Mouse (Mus musculus): ENCODE results near the gene Tas2r135. TPM values are rescaled to one million over a fixed set of nuclear protein-coding genes. Genes with fewer than 3 reads are reported as not detected.
A peak's percentile ranks its signal among the peaks of the same experiment; 100 is the strongest.

The Tas2r135 gene
- polyA plus RNA-seq, 1 experiment = not detected

DNA sequence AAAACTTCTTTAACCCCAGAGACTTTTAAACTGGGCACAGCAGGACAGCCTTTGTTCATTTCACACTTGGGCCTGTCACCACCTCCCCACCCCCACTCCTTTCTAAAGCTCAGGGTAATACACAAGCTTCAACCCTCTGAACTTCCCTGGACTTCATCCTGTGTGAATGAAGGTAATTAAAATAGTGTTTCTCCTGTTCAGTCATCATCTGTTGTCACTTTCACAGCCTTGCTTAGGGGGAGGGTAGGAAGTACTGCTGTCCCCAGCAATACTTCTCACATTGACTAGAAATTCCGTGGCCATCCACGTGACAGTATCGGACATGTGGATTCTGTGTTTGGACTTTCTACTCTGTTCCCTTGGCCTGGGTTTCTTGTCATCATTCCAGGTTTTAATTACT, 35.4 kb upstream of the Tas2r135 start:
- Histone ChIP-seq H3K36me3 (ENCODE audit: control insufficient read depth, insufficient read depth, low read length) (no peaks in the 10 kb centered on the region), H3K4me1 (ENCODE audit: control insufficient read depth, insufficient read depth, low read length) (peaks cover 10% of the 10 kb centered on the region), H3K27ac (ENCODE audit: control insufficient read depth, insufficient read depth, low read depth, low read length) (no peak overlapping the region), H3K4me3 (ENCODE audit: control insufficient read depth, low read depth, low read length) (no peak overlapping the region), H3K27me3 (ENCODE audit: control insufficient read depth, insufficient read depth, low read length) (no peaks in the 10 kb centered on the region)
- no peak for TF ChIP-seq POLR2A (IDR thresholded peaks at IDR 0.05; ENCODE audit: control insufficient read depth, low read depth, low read length)
- TF ChIP-seq CTCF (IDR thresholded peaks at IDR 0.05; ENCODE audit: control insufficient read depth, insufficient read depth, insufficient replicate concordance, low read depth, low read length) = no peak

DNA sequence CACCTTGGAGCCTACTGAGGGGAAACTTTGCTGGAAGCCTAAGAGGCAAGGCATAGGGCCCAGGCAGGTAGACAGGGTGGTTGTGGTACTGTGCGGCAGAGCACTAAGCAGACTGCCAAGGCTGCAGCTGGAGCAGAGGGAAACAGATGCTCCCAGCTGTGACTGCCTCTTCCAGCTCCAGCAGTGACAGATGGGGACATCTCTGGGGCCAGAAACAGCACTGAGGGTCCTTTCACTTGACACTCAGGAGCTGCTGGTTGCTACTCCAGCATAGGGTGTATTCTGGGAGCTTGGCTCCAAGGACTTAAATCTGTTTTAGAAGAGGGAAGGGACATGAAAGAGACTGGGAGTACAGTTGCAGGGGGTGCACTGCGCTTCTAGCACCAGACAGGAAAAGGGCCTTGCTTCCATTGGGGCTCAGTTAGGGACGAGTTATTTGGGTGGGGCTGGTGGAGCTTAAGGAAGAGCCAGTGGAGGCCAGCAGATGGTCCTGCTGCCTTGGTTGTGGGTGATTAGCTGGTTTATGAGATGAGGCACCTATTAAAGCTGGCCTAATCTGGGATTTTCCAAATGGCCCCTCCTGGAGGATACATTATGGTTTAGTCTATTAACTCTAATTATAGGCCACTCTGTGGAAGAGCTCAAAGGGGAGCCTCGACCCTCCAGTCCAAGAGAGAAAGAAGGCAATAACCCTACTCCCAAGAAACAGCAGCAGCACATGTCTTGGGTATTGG, 34.4 kb upstream of the Tas2r135 start:
- Histone ChIP-seq H3K4me3 (ENCODE audit: control insufficient read depth, low read depth, low read length) (no peak overlapping the region), H3K27me3 (ENCODE audit: control insufficient read depth, insufficient read depth, low read length) (no peaks in the 10 kb centered on the region), H3K27ac (ENCODE audit: control insufficient read depth, insufficient read depth, low read depth, low read length) (no peak overlapping the region), H3K4me1 (ENCODE audit: control insufficient read depth, insufficient read depth, low read length) (peaks cover 10% of the 10 kb centered on the region), H3K36me3 (ENCODE audit: control insufficient read depth, insufficient read depth, low read length) (no peaks in the 10 kb centered on the region)
- TF ChIP-seq CTCF (IDR thresholded peaks at IDR 0.05; ENCODE audit: control insufficient read depth, insufficient read depth, insufficient replicate concordance, low read depth, low read length) (no peak), POLR2A (IDR thresholded peaks at IDR 0.05; ENCODE audit: control insufficient read depth, low read depth, low read length) (no peak)

DNA sequence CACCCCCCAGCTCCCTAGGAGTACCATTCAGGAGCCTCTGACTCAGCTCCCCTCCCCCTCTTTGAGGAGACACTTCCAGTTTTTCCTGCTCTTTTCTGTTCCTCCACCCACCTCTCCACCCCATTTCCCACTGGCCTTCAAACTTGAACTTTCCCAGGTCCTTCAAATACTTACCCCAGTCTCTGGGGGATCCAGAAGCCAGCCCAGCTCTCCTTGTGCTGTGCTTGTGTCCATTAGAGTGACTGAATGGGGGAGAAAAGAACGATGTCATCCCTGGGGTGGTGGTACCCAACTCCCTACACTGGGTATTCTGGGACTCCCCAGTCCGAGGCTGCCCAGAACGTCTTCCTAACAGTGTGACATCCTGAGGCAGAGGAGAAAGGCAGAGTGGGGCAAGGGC, 33.2 kb upstream of the Tas2r135 start:
- Histone ChIP-seq H3K27me3 (ENCODE audit: control insufficient read depth, insufficient read depth, low read length) (no peaks in the 10 kb centered on the region), H3K36me3 (ENCODE audit: control insufficient read depth, insufficient read depth, low read length) (no peaks in the 10 kb centered on the region), H3K27ac (ENCODE audit: control insufficient read depth, insufficient read depth, low read depth, low read length) (no peak overlapping the region), H3K4me1 (ENCODE audit: control insufficient read depth, insufficient read depth, low read length) (peaks cover 10% of the 10 kb centered on the region), H3K4me3 (ENCODE audit: control insufficient read depth, low read depth, low read length) (no peak overlapping the region)
- TF ChIP-seq POLR2A (IDR thresholded peaks at IDR 0.05; ENCODE audit: control insufficient read depth, low read depth, low read length) (no peak), CTCF (IDR thresholded peaks at IDR 0.05; ENCODE audit: control insufficient read depth, insufficient read depth, insufficient replicate concordance, low read depth, low read length) (no peak)

DNA sequence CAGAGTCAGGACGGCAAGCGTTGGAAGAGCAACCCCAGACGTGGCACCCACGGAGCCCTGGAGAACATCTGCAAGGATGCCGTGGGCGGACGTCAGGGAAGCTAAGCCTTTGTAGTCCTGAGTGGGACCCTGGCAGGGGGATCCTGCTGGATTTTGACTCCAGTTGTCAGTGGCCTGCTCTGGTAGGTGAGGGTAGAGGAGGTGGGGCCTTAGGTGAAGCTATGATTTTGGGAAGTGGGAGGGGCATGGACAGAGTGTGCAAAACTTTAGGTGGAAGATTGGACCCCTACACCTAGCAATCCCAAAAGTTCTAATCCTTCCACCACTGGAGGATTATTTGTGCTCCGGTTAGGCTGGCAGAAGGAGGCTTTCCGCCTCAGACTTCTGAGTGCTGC, 32.8 kb upstream of the Tas2r135 start:
- H3K4me3 ChIP-seq (ENCODE audit: control insufficient read depth, low read depth, low read length) = peak overlapping the region; percentile 49; the same call in 1 of the 2 replicates
- H3K4me1 ChIP-seq (ENCODE audit: control insufficient read depth, insufficient read depth, low read length) = peaks cover 10% of the 10 kb centered on the region
- H3K27me3 ChIP-seq (ENCODE audit: control insufficient read depth, insufficient read depth, low read length) = no peaks in the 10 kb centered on the region
- no peaks in the 10 kb centered on the region for H3K36me3 ChIP-seq (ENCODE audit: control insufficient read depth, insufficient read depth, low read length)
- TF ChIP-seq CTCF (IDR thresholded peaks at IDR 0.05; ENCODE audit: control insufficient read depth, insufficient read depth, insufficient replicate concordance, low read depth, low read length) = no peak
- TF ChIP-seq POLR2A (IDR thresholded peaks at IDR 0.05; ENCODE audit: control insufficient read depth, low read depth, low read length) = no peak
- H3K27ac ChIP-seq (ENCODE audit: control insufficient read depth, insufficient read depth, low read depth, low read length) = no peak overlapping the region

DNA sequence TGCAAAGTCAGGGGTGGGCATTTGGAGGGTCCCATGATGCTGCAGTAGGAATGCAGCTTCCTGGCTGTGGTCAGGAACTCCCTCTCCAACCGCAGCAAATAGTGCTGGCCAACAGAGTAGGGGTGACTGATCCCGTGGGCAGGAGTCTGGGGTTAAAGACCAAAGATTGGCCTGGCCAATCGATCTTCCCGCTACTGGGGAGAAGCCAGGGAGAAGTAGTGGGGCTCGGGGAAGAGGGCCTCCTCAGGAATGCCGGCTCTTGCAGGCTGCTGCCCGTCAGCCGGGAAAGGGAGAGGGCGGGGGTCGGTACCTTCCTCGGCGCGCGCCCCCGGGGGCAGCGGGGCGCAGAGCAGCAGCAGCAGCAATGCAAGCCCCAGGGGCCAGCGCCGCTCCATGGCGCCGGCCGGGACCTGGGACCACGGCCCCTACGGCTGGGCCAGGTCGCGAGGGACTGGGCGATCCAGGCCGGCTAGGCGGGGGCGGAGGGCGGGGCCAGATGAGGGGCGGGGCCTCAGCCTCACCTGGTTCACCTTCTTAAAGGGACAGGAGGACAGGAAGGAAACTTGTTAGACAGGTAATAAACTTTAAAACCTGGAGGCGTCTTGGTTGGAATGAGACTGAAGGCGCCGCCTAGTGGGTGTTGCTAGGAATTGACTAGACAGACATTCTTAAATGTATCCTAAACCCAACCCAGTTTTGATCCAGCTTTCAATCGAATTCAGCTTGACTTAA, 32.3 kb upstream of the Tas2r135 start, which contains the start of gene Epha1:
Gene Epha1 (minus strand): TSS at position 453 of the 732 bp plus-strand sequence.
- peaks cover 10% of the 10 kb centered on the region for H3K4me1 ChIP-seq (ENCODE audit: control insufficient read depth, insufficient read depth, low read length)
- H3K36me3 ChIP-seq (ENCODE audit: control insufficient read depth, insufficient read depth, low read length) = no peaks in the 10 kb centered on the region
- no peak within 1 kb of the TSS for H3K27ac ChIP-seq (ENCODE audit: control insufficient read depth, insufficient read depth, low read depth, low read length)
- H3K27me3 ChIP-seq (ENCODE audit: control insufficient read depth, insufficient read depth, low read length) = no peaks in the 10 kb centered on the region
- peak within 1 kb of the TSS; percentile 49 for H3K4me3 ChIP-seq (ENCODE audit: control insufficient read depth, low read depth, low read length)
- TF ChIP-seq POLR2A (IDR thresholded peaks at IDR 0.05; ENCODE audit: control insufficient read depth, low read depth, low read length) (no peak), CTCF (IDR thresholded peaks at IDR 0.05; ENCODE audit: control insufficient read depth, insufficient read depth, insufficient replicate concordance, low read depth, low read length) (no peak)

DNA sequence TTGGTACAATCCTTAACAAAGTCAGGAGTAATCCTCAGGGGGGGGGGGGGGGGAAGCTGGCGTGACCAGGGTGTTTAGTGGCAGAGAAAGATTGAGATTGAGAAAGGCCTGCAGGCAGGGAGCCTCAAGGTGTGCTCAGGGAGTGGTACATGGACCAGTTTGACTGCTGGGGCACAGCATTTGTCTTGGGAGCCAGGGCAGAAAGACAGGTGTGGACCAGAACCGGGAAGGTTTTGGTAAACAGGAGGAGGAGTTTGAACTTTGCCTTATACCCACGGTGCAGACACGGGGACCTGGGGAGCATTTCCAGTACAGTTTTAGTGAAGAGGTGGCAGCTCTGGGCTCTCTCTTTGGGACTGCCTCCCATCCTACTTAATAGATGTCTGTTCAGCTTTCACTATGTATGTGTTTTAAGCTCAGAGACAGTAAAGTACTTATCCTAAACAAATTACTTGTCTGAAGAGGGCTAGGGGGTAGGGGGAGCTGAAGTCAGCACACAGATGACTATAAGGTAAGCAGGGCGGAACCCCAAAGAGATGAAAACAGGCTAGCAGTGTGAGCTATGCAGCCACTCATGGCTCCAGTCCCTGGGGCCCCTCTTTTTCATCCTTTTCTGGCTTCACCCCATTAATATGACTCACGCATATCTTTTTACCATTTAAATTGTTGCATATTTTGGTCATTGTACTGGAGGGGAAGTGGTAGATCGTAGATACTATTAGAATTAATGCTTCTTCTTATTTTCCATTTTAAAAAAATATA, 31.4 kb upstream of the Tas2r135 start:
- H3K4me3 ChIP-seq (ENCODE audit: control insufficient read depth, low read depth, low read length) = peak overlapping the region; percentile 22; the same call in 1 of the 2 replicates
- H3K27ac ChIP-seq (ENCODE audit: control insufficient read depth, insufficient read depth, low read depth, low read length) = no peak overlapping the region
- no peak for TF ChIP-seq POLR2A (IDR thresholded peaks at IDR 0.05; ENCODE audit: control insufficient read depth, low read depth, low read length)
- TF ChIP-seq CTCF (IDR thresholded peaks at IDR 0.05; ENCODE audit: control insufficient read depth, insufficient read depth, insufficient replicate concordance, low read depth, low read length) = no peak
- H3K36me3 ChIP-seq (ENCODE audit: control insufficient read depth, insufficient read depth, low read length) = no peaks in the 10 kb centered on the region
- H3K4me1 ChIP-seq (ENCODE audit: control insufficient read depth, insufficient read depth, low read length) = peaks cover 10% of the 10 kb centered on the region
- no peaks in the 10 kb centered on the region for H3K27me3 ChIP-seq (ENCODE audit: control insufficient read depth, insufficient read depth, low read length)

DNA sequence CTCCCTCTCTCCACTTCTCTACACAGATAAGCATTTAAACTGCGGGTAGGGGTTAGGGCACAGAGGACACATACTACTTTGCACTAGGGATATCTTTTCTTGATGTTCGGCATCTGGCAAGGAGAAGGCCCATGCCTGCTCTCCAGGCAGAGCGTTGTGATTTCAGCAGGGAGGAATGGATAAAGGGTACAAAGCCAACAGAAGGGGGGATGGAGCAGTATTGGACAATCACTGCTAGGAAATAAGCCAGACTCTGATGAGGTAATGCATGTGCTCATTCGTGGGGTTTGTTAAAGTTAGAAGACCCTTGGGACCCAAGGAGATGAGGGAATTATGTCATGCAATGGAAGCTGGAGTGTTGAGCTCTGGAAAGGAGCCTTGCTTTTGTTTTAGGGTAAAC, 30.5 kb upstream of the Tas2r135 start:
- Histone ChIP-seq H3K4me1 (ENCODE audit: control insufficient read depth, insufficient read depth, low read length) (peaks cover 10% of the 10 kb centered on the region), H3K36me3 (ENCODE audit: control insufficient read depth, insufficient read depth, low read length) (no peaks in the 10 kb centered on the region), H3K27ac (ENCODE audit: control insufficient read depth, insufficient read depth, low read depth, low read length) (no peak overlapping the region), H3K4me3 (ENCODE audit: control insufficient read depth, low read depth, low read length) (no peak overlapping the region), H3K27me3 (ENCODE audit: control insufficient read depth, insufficient read depth, low read length) (no peaks in the 10 kb centered on the region)
- no peak for TF ChIP-seq POLR2A (IDR thresholded peaks at IDR 0.05; ENCODE audit: control insufficient read depth, low read depth, low read length)
- TF ChIP-seq CTCF (IDR thresholded peaks at IDR 0.05; ENCODE audit: control insufficient read depth, insufficient read depth, insufficient replicate concordance, low read depth, low read length) = no peak
